Mouse (Mus musculus) liver, embryonic 14.5 days (tissue): ENCODE data around the gene Vamp2.

ENCODE experiments used
- CTCF ChIP-seq: IDR thresholded peaks from 2 replicates; pipeline ENCODE4 v1.5.1; 2016; ENCODE audit warnings: antibody characterized with exemption, low read depth, control low read depth
- EP300 ChIP-seq: IDR thresholded peaks from 2 replicates; pipeline ENCODE4 v1.6.1; 2016; ENCODE audit warnings: antibody characterized with exemption, low read depth

GRCm38 (mm10) chr11:69098762-69099091, 10.4 kb downstream of the Vamp2 start:
- no peak; the same call in 1 of the 2 replicates for TF ChIP-seq CTCF
- TF ChIP-seq EP300: no peak
